Mouse (Mus musculus) kidney, adult 2 months (tissue): ENCODE data around the gene Rrp1b. TPM values are rescaled to one million over a fixed set of nuclear protein-coding genes. Genes with fewer than 3 reads are reported as not detected.

Experiments used
- DNase-seq: peaks from one replicate; pipeline ENCODE4 v3.0.0; 2021
- H3K27ac ChIP-seq: fragments of 200-500 bp; 2 replicates; pipeline ENCODE4 v1.5.1; 2012; ENCODE audit warnings: low read depth, low read length, control low read depth, inconsistent platforms; ENCODE audit not compliant: insufficient read depth
- H3K27me3 ChIP-seq: fragments of 200-500 bp; replicated peaks from 2 replicates; pipeline ENCODE4 v1.6.1; 2012; ENCODE audit warnings: mild to moderate bottlenecking, moderate library complexity, low read length, inconsistent platforms; ENCODE audit not compliant: control insufficient read depth, insufficient read depth
- H3K36me3 ChIP-seq: fragments of 200-500 bp; 2 replicates; pipeline ENCODE4 v1.6.1; 2012; ENCODE audit warnings: mild to moderate bottlenecking, moderate library complexity, low read length, inconsistent platforms; ENCODE audit not compliant: control insufficient read depth, insufficient read depth
- H3K4me1 ChIP-seq: fragments of 200-500 bp; 2 replicates; pipeline ENCODE4 v1.6.1; 2011; ENCODE audit warnings: low read length; ENCODE audit not compliant: control insufficient read depth, insufficient read depth
- H3K4me3 ChIP-seq: fragments of 200-500 bp; 2 replicates; pipeline ENCODE4 v1.5.1; 2011; ENCODE audit warnings: mild to moderate bottlenecking, low read depth, low read length, control low read depth; ENCODE audit not compliant: insufficient read depth
- CTCF ChIP-seq: fragments of 200-500 bp; conservative IDR thresholded peaks from 2 replicates; pipeline ENCODE4 v1.5.1; 2011; ENCODE audit warnings: low read depth, mild to moderate bottlenecking, control low read depth, low read length, moderate library complexity, mixed read lengths; ENCODE audit not compliant: insufficient read depth, insufficient read length
- POLR2A ChIP-seq: fragments of 200-500 bp; IDR thresholded peaks from one replicate; pipeline ENCODE4 v1.6.1; 2011; ENCODE audit warnings: low read depth, low read length, control low read depth
- WGBS: fragments of 180-500 bp; shearing (Covaris S2); methylation state at CpG from one replicate; pipeline ENCODE4 v1.1.7; 2018; 5-methylcytosine and 5-hydroxymethylcytosine counted together
- polyA plus RNA-seq: library from polyadenylated mRNA; depleted of rRNA; stranded (reverse); fragments of >200 nt; gene quantifications from 2 replicates; pipeline ENCODE4 v1.2.3, GENCODE M21; 2012

Gene Rrp1b
- polyA plus RNA-seq, 1 experiment: 4.7 TPM

- TF ChIP-seq POLR2A: no peak
- no peak for TF ChIP-seq CTCF
- peaks cover 2% of the 10 kb centered on the region; the same call in 1 of the 2 replicates for H3K4me1 ChIP-seq
- no peaks in the 10 kb centered on the region for H3K27me3 ChIP-seq
- WGBS: 85% methylated on average over 4 of the region's 4 CpGs
- no peaks in the 10 kb centered on the region for H3K36me3 ChIP-seq
- DNase-seq: no peak
- H3K27ac ChIP-seq: no peak overlapping the region
- H3K4me3 ChIP-seq: no peak overlapping the region
Measured at GRCm38 (mm10) chr17:31996331-31996730, 39.6 kb upstream of the Rrp1b start.

- Histone ChIP-seq H3K4me1 (peaks cover under 1% of the 10 kb centered on the region; the same call in 1 of the 2 replicates), H3K36me3 (no peaks in the 10 kb centered on the region), H3K27me3 (no peaks in the 10 kb centered on the region), H3K27ac (no peak overlapping the region), H3K4me3 (no peak overlapping the region)
- DNase-seq: no peak
- TF ChIP-seq POLR2A (no peak), CTCF (no peak)
- 98% methylated on average over 1 of the region's 1 CpGs for WGBS
Measured at GRCm38 (mm10) chr17:31998351-31998750, 37.5 kb upstream of the Rrp1b start.

- no peak for DNase-seq
- TF ChIP-seq POLR2A (no peak), CTCF (no peak)
- H3K27ac ChIP-seq: no peak overlapping the region
Measured at GRCm38 (mm10) chr17:32003251-32003650, 32.6 kb upstream of the Rrp1b start.

GRCm38 (mm10) chr17:32006800-32007199, 29.1 kb upstream of the Rrp1b start:
- Histone ChIP-seq H3K36me3 (no peaks in the 10 kb centered on the region), H3K27ac (no peak overlapping the region), H3K4me1 (0 out of 2 replicates have a peak, but pooled peaks cover 3% of the 10 kb centered on the region), H3K27me3 (no peaks in the 10 kb centered on the region), H3K4me3 (no peak overlapping the region)
- WGBS: 41% methylated on average over 5 of the region's 5 CpGs
- TF ChIP-seq CTCF (no peak), POLR2A (no peak)
- DNase-seq: peak; percentile 64

More at GRCm38 (mm10) chr17:32003251-32003650, 32.6 kb upstream of the Rrp1b start:
- WGBS: 93% methylated on average over 3 of the region's 3 CpGs
- Histone ChIP-seq H3K4me3 (no peak overlapping the region), H3K27me3 (no peaks in the 10 kb centered on the region), H3K36me3 (no peaks in the 10 kb centered on the region), H3K4me1 (0 out of 2 replicates have a peak, but pooled peaks cover 3% of the 10 kb centered on the region)

- 83% methylated on average over 6 of the region's 6 CpGs for WGBS
- Histone ChIP-seq H3K4me1 (0 out of 2 replicates have a peak, but pooled peaks cover 3% of the 10 kb centered on the region), H3K27ac (no peak overlapping the region), H3K27me3 (no peaks in the 10 kb centered on the region), H3K4me3 (no peak overlapping the region), H3K36me3 (no peaks in the 10 kb centered on the region)
- no peak for TF ChIP-seq POLR2A
- no peak for TF ChIP-seq CTCF
- no peak for DNase-seq
Measured at GRCm38 (mm10) chr17:32011694-32012093, 24.2 kb upstream of the Rrp1b start.

- Histone ChIP-seq H3K27me3 (no peaks in the 10 kb centered on the region), H3K4me3 (no peak overlapping the region), H3K36me3 (no peaks in the 10 kb centered on the region), H3K4me1 (no peaks in the 10 kb centered on the region), H3K27ac (no peak overlapping the region)
- no peak for TF ChIP-seq POLR2A
- no peak for TF ChIP-seq CTCF
- WGBS: 85% methylated on average over 3 of the region's 3 CpGs
- DNase-seq: no peak
Measured at GRCm38 (mm10) chr17:32012254-32012653, 23.6 kb upstream of the Rrp1b start.

GRCm38 (mm10) chr17:32013659-32014058, 22.2 kb upstream of the Rrp1b start:
- Histone ChIP-seq H3K4me1 (0 out of 2 replicates have a peak, but pooled peaks cover under 1% of the 10 kb centered on the region), H3K4me3 (no peak overlapping the region), H3K27me3 (no peaks in the 10 kb centered on the region), H3K36me3 (no peaks in the 10 kb centered on the region), H3K27ac (no peak overlapping the region)
- DNase-seq: no peak
- TF ChIP-seq POLR2A (no peak), CTCF (no peak)

GRCm38 (mm10) chr17:32016481-32016880, 19.4 kb upstream of the Rrp1b start:
- 92% methylated on average over 8 of the region's 8 CpGs for WGBS

More at GRCm38 (mm10) chr17:32016481-32016880, 19.4 kb upstream of the Rrp1b start:
- H3K27ac ChIP-seq: no peak overlapping the region
- no peak for DNase-seq
- H3K4me3 ChIP-seq: no peak overlapping the region
- no peak for TF ChIP-seq CTCF
- no peak for TF ChIP-seq POLR2A
- no peaks in the 10 kb centered on the region for H3K36me3 ChIP-seq
- H3K27me3 ChIP-seq: no peaks in the 10 kb centered on the region
- H3K4me1 ChIP-seq: peaks cover 3% of the 10 kb centered on the region; the same call in 1 of the 2 replicates
